Mouse (Mus musculus): ENCODE measurements at regions not wholly inside any gene's neighbourhood (a gene's known extent, or its start where the extent isn't known, plus 50 kb on each side); places are given as distances from the start of the nearest gene placed in this dataset.

- TF ChIP-seq CTCF (IDR thresholded peaks at IDR 0.05; ENCODE audit: insufficient read depth, low read depth, low read length) (no peak), POLR2A (IDR thresholded peaks at IDR 0.05; ENCODE audit: insufficient read depth, low read depth, low read length) (no peak)
Measured at GRCm38 (mm10) chr11:90812530-90812929, 124.4 kb upstream of the Tom1l1 start.

Data from olfactory bulb, adult 2 months (tissue).